In the genomic region with DNA sequence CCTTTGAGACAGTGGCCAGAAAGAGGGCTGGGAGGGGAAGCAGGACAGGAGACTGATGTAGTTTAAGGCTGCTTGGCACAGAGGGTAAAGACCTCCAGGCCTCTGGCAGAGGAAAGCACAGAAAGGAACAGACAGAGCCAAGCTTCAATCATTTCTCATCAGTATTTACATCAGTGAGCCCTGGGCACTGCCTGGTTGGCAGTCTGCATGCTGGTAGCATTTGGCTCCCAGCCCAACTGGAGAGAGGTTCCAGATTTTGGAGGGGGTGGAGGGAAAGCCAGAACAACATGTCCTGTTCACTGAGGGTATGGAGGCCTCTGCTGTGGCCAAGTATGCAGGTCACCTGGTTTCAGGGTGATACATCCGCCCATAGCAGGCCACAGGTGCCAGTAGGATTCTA, we compare ENCODE assay signal across 15 mouse cellular contexts. TPM values are rescaled to one million over a fixed set of nuclear protein-coding genes. Genes with fewer than 3 reads are reported as not detected.
DNase-seq lines count a peak whose midpoint lies in the region; ATAC-seq and TF ChIP-seq lines count a peak whose summit lies in the region.
"Had no signal": no experiment of that assay in that cellular context is flagged by ENCODE, and none has a peak within 500 bp of the region (broad histone marks: within the 10 kb centered on the region; RNA-seq: fewer than 3 reads in every experiment).

No protein-coding gene starts in this region.

- intact Hi-C loops in gastrocnemius, adult 2 months (cut with DNase I), result no loop called here
- intact Hi-C loops in gastrocnemius, postnatal 36 days (cut with DNase I), result no loop called here

- 0 out of 2 replicates have a peak, but pooled peaks have one; percentile 17 for ATAC-seq in midbrain, embryonic 15.5 days (replicated peaks)
- no peak for ATAC-seq in midbrain, embryonic 14.5 days (ENCODE audit: low FRiP score, low TSS enrichment)
- ATAC-seq: CD4-positive, CD25-positive, alpha-beta regulatory T cell, adult 4 months; midbrain, embryonic 13.5 days had no signal

- H3K4me3 ChIP-seq in gastrocnemius, adult 2 months, result no peak overlapping the region
- no peak overlapping the region for H3K4me3 ChIP-seq in midbrain, embryonic 15.5 days
- no peak overlapping the region for H3K4me3 ChIP-seq in midbrain, embryonic 14.5 days (replicated peaks; ENCODE audit: low read depth, low read length)
- H3K4me3 ChIP-seq: midbrain, embryonic 13.5 days had no signal

- no peaks in the 10 kb centered on the region for H3K4me1 ChIP-seq in midbrain, embryonic 15.5 days
- H3K4me1 ChIP-seq in midbrain, embryonic 14.5 days (ENCODE audit: control insufficient read depth, insufficient read depth, low read length), result no peaks in the 10 kb centered on the region
- H3K4me1 ChIP-seq: midbrain, embryonic 13.5 days had no signal

- peak overlapping the region; percentile 24; the same call in 1 of the 2 replicates for H3K27ac ChIP-seq in gastrocnemius, adult 2 months
- no peak overlapping the region for H3K27ac ChIP-seq in midbrain, embryonic 15.5 days
- H3K27ac ChIP-seq in midbrain, embryonic 14.5 days (replicated peaks; ENCODE audit: low read depth, low read length), result no peak overlapping the region
- H3K27ac ChIP-seq: kidney, postnatal 0 days; midbrain, embryonic 13.5 days had no signal

- H3K9ac ChIP-seq in midbrain, embryonic 15.5 days, result no peak overlapping the region
- H3K9ac ChIP-seq in midbrain, embryonic 14.5 days (replicated peaks; ENCODE audit: low read length), result no peak overlapping the region
- H3K9ac ChIP-seq: lung, embryonic 14.5 days; midbrain, embryonic 13.5 days had no signal

- H3K9me3 ChIP-seq in midbrain, embryonic 15.5 days, result 0 out of 2 replicates have a peak, but pooled peaks cover 3% of the 10 kb centered on the region
- no peaks in the 10 kb centered on the region for H3K9me3 ChIP-seq in midbrain, embryonic 14.5 days (ENCODE audit: control insufficient read depth, low read length)

- no peaks in the 10 kb centered on the region for H3K27me3 ChIP-seq in midbrain, embryonic 15.5 days (replicated peaks)
- H3K27me3 ChIP-seq in midbrain, embryonic 14.5 days (ENCODE audit: control insufficient read depth, insufficient read depth, low read length), result no peaks in the 10 kb centered on the region
- H3K27me3 ChIP-seq: midbrain, embryonic 13.5 days had no signal

- peak; percentile 39 for DNase-seq in gastrocnemius, adult 2 months
- no peak for DNase-seq in gastrocnemius, postnatal 36 days
- DNase-seq in midbrain, embryonic 14.5 days, result no peak
- peak; percentile 62 for DNase-seq in cerebellum, adult 11 months
- DNase-seq in fat pad, adult 2 months (ENCODE audit: extremely low read depth, low read depth, low spot score), result peak; percentile 88
- DNase-seq in layer of hippocampus, postnatal 25 days (ENCODE audit: extremely low spot score in 1 of 2, low spot score in 1 of 2), result no peak
- no peak for DNase-seq in T-cell, adult 2 months (ENCODE audit: low spot score)
- DNase-seq: lung, embryonic 14.5 days had no signal

- no peaks in the 10 kb centered on the region for H3K36me3 ChIP-seq in midbrain, embryonic 15.5 days (replicated peaks)
- H3K36me3 ChIP-seq in midbrain, embryonic 14.5 days (ENCODE audit: control insufficient read depth, insufficient read depth, low read length), result no peaks in the 10 kb centered on the region
- H3K36me3 ChIP-seq: midbrain, embryonic 13.5 days had no signal

- 97% methylated on average over 1 of the region's 1 CpGs for WGBS in midbrain, embryonic 15.5 days
- 89% methylated on average over 1 of the region's 1 CpGs for WGBS in midbrain, embryonic 14.5 days

- no peak overlapping the region for H3K4me2 ChIP-seq in midbrain, embryonic 15.5 days
- H3K4me2 ChIP-seq in midbrain, embryonic 14.5 days (ENCODE audit: low read length), result no peak overlapping the region
- H3K4me2 ChIP-seq: lung, embryonic 14.5 days; midbrain, embryonic 13.5 days had no signal

- TF ChIP-seq CTCF in gastrocnemius, adult 2 months (IDR thresholded peaks at IDR 0.05), result no peak

RNA-seq across cellular contexts. Expression of a gene that starts 12.4 kb away (rescaled TPM):
- not detected for total RNA-seq in gastrocnemius, adult 2 months (2021)
- total RNA-seq in gastrocnemius, postnatal 36 days (2021), result not detected
- polyA plus RNA-seq in midbrain, embryonic 15.5 days (2015; fragmentation: Nextera tagmentation; extraction: Ambion mirVana), result not detected in 2 replicates
- not detected in 2 replicates for polyA plus RNA-seq in midbrain, embryonic 14.5 days (2014; fragmentation: Nextera tagmentation; extraction: Ambion mirVana)
- total RNA-seq in layer of hippocampus, postnatal 25 days (2021), result not detected
- total RNA-seq: left cerebral cortex, postnatal 36 days had no signal
- polyA plus RNA-seq: CD4-positive, CD25-positive, alpha-beta regulatory T cell, adult 4 months; heart, embryonic 16.5 days; lung, embryonic 14.5 days; midbrain, embryonic 13.5 days; stomach, embryonic 14.5 days had no signal

Comparison
In these comparisons a context has a peak if more than half of its experiments do, and no peak if none do; other contexts are left out.
1. DNase-seq: peak in gastrocnemius, adult 2 months (single experiment), cerebellum, adult 11 months (single experiment) and fat pad, adult 2 months (single experiment); none in gastrocnemius, postnatal 36 days (0 of 2), midbrain, embryonic 14.5 days (single experiment), layer of hippocampus, postnatal 25 days (0 of 2) and T-cell, adult 2 months (single experiment).